Mouse (Mus musculus) CH12.LX (cell line): ENCODE data around the gene Bola3. TPM values are rescaled to one million over a fixed set of nuclear protein-coding genes. Genes with fewer than 3 reads are reported as not detected.

Experiments
- DNase-seq: peaks from one replicate; pipeline ENCODE4 v3.0.0-alpha.2; 2013; ENCODE audit errors: extremely low read depth
- H3K27ac ChIP-seq: 2 replicates; pipeline ENCODE4 v1.5.1; 2012; ENCODE audit warnings: low read depth, mild to moderate bottlenecking, control low read depth, moderate library complexity; ENCODE audit not compliant: insufficient read depth
- H3K27me3 ChIP-seq: replicated peaks from 2 replicates; pipeline ENCODE3; 2012; ENCODE audit warnings: inconsistent platforms
- H3K36me3 ChIP-seq, 2 experiments: replicated peaks in 1 of 2; 2 replicates each; pipeline versions ENCODE3 to v1.6.1; 2012; ENCODE audit warnings: inconsistent platforms in 1 of 2, low read length in 1 of 2, mild to moderate bottlenecking in 1 of 2, mixed read lengths in 1 of 2, moderate library complexity in 1 of 2; ENCODE audit not compliant: control insufficient read depth in 1 of 2, insufficient read depth in 1 of 2
- H3K4me1 ChIP-seq, 2 experiments: 2 replicates each; pipeline ENCODE4 v1.6.1; 2012; ENCODE audit warnings: inconsistent platforms in 1 of 2, moderate library complexity in 1 of 2; ENCODE audit not compliant: insufficient read depth in 2 of 2, control insufficient read depth in 1 of 2
- H3K4me2 ChIP-seq: 2 replicates; pipeline ENCODE4 v1.6.1; 2012; ENCODE audit warnings: low read depth, mild to moderate bottlenecking, control low read depth; ENCODE audit not compliant: poor library complexity, insufficient read depth, severe bottlenecking
- H3K4me3 ChIP-seq, 3 experiments: fragments of 150-350 bp in 1 of 3; sonication (generic) in 1 of 3; replicated peaks in 1 of 3; 2 replicates each; pipeline versions ENCODE3 to v1.5.1; 2011 to 2012; ENCODE audit warnings: low read depth in 2 of 3, low read length in 2 of 3, mild to moderate bottlenecking in 2 of 3, moderate library complexity in 2 of 3, control low read depth in 1 of 3, improper control_type of control experiment in 1 of 3, inconsistent platforms in 1 of 3, mixed read lengths in 1 of 3; ENCODE audit not compliant: poor library complexity in 1 of 3
- H3K79me2 ChIP-seq: replicated peaks from 2 replicates; pipeline ENCODE4 v1.6.1; 2012; ENCODE audit warnings: mild to moderate bottlenecking, moderate library complexity; ENCODE audit not compliant: control insufficient read depth, poor library complexity, insufficient read depth, severe bottlenecking; ENCODE audit errors: extremely low read depth
- H3K9ac ChIP-seq: 2 replicates; pipeline ENCODE4 v1.6.1; 2012; ENCODE audit warnings: low read depth, mild to moderate bottlenecking, control low read depth, moderate library complexity; ENCODE audit not compliant: insufficient read depth
- H3K9me3 ChIP-seq: replicated peaks from 2 replicates; pipeline ENCODE3; 2012; ENCODE audit warnings: low read length, inconsistent platforms, mixed read lengths
- BHLHE40 ChIP-seq: IDR thresholded peaks from 2 replicates; pipeline ENCODE4 v1.6.1; 2011; ENCODE audit warnings: mild to moderate bottlenecking, low read depth, low read length, improper control_type of control experiment
- CHD2 ChIP-seq: IDR thresholded peaks from 2 replicates; pipeline ENCODE4 v1.6.1; 2011; ENCODE audit warnings: low read length, improper control_type of control experiment
- CTCF ChIP-seq, 2 experiments: IDR thresholded peaks in 1 of 2; conservative IDR thresholded peaks in 1 of 2; 2 replicates each; pipeline ENCODE4 v1.5.1; 2011 to 2012; ENCODE audit warnings: low read depth in 2 of 2, low read length in 2 of 2, improper control_type of control experiment in 1 of 2, inconsistent platforms in 1 of 2, mild to moderate bottlenecking in 1 of 2, moderate library complexity in 1 of 2
- EP300 ChIP-seq: IDR thresholded peaks from 2 replicates; pipeline ENCODE4 v1.6.1; 2011; ENCODE audit warnings: low read length, improper control_type of control experiment
- GABPA ChIP-seq: IDR thresholded peaks from 2 replicates; pipeline ENCODE4 v1.6.1; 2012; ENCODE audit warnings: low read depth, low read length, improper control_type of control experiment, inconsistent platforms; ENCODE audit not compliant: insufficient replicate concordance
- HCFC1 ChIP-seq: IDR thresholded peaks from 2 replicates; pipeline ENCODE4 v1.6.1; 2012; ENCODE audit warnings: low read depth, mild to moderate bottlenecking, inconsistent platforms, low read length, improper control_type of control experiment
- IRF4 ChIP-seq: IDR thresholded peaks from 2 replicates; pipeline ENCODE4 v1.6.1; 2014; ENCODE audit warnings: low read depth, mild to moderate bottlenecking, inconsistent platforms, low read length, improper control_type of control experiment
- JUND ChIP-seq: conservative IDR thresholded peaks from 2 replicates; pipeline ENCODE4 v1.6.1; 2011; ENCODE audit warnings: low read depth, low read length, improper control_type of control experiment
- KAT2A ChIP-seq: IDR thresholded peaks from 2 replicates; pipeline ENCODE4 v1.6.1; 2012; ENCODE audit warnings: low read length, improper control_type of control experiment, inconsistent platforms; ENCODE audit not compliant: insufficient replicate concordance
- MAFK ChIP-seq: IDR thresholded peaks from 2 replicates; pipeline ENCODE4 v1.6.1; 2011; ENCODE audit warnings: low read length, improper control_type of control experiment; ENCODE audit not compliant: insufficient replicate concordance
- MAZ ChIP-seq: IDR thresholded peaks from 2 replicates; pipeline ENCODE4 v1.6.1; 2012; ENCODE audit warnings: low read depth, mild to moderate bottlenecking, inconsistent platforms, low read length, improper control_type of control experiment, moderate library complexity
- MEF2A ChIP-seq: IDR thresholded peaks from 2 replicates; pipeline ENCODE4 v1.6.1; 2014; ENCODE audit warnings: low read depth, mild to moderate bottlenecking, inconsistent platforms, low read length, improper control_type of control experiment, borderline replicate concordance
- MXI1 ChIP-seq: IDR thresholded peaks from 2 replicates; pipeline ENCODE4 v1.6.1; 2011; ENCODE audit warnings: mild to moderate bottlenecking, low read depth, low read length, improper control_type of control experiment
- NRF1 ChIP-seq: IDR thresholded peaks from 2 replicates; pipeline ENCODE4 v1.6.1; 2014; ENCODE audit warnings: low read depth, mild to moderate bottlenecking, inconsistent platforms, low read length, improper control_type of control experiment, moderate library complexity
- POLR2A ChIP-seq: IDR thresholded peaks from 2 replicates; pipeline ENCODE4 v1.6.1; 2011; ENCODE audit warnings: low read depth, mild to moderate bottlenecking, improper control_type of control experiment, low read length
- POLR2AphosphoS2 ChIP-seq: IDR thresholded peaks from 2 replicates; pipeline ENCODE4 v1.6.1; 2011; ENCODE audit warnings: low read depth, low read length, improper control_type of control experiment
- RAD21 ChIP-seq: IDR thresholded peaks from 2 replicates; pipeline ENCODE4 v1.6.1; 2011; ENCODE audit warnings: low read depth, mild to moderate bottlenecking, low read length, improper control_type of control experiment, moderate library complexity
- RCOR1 ChIP-seq: conservative IDR thresholded peaks from 2 replicates; pipeline ENCODE4 v1.6.1; 2012; ENCODE audit warnings: low read depth, mild to moderate bottlenecking, inconsistent platforms, low read length, improper control_type of control experiment
- TCF12 ChIP-seq: IDR thresholded peaks from 2 replicates; pipeline ENCODE4 v1.6.1; 2014; ENCODE audit warnings: low read depth, mild to moderate bottlenecking, inconsistent platforms, low read length, improper control_type of control experiment
- UBTF ChIP-seq: IDR thresholded peaks from 2 replicates; pipeline ENCODE4 v1.6.1; 2012; ENCODE audit warnings: low read depth, mild to moderate bottlenecking, inconsistent platforms, low read length, improper control_type of control experiment, moderate library complexity
- USF1 ChIP-seq: IDR thresholded peaks from 2 replicates; pipeline ENCODE4 v1.6.1; 2014; ENCODE audit warnings: low read depth, mild to moderate bottlenecking, inconsistent platforms, low read length, improper control_type of control experiment
- USF2 ChIP-seq: conservative IDR thresholded peaks from 2 replicates; pipeline ENCODE4 v1.6.1; 2011; ENCODE audit warnings: low read depth, low read length, improper control_type of control experiment
- ZC3H11A ChIP-seq: IDR thresholded peaks from 2 replicates; pipeline ENCODE4 v1.6.1; 2012; ENCODE audit warnings: low read depth, mild to moderate bottlenecking, inconsistent platforms, low read length, improper control_type of control experiment
- ZMIZ1 ChIP-seq: IDR thresholded peaks from 2 replicates; pipeline ENCODE4 v1.6.1; 2012; ENCODE audit warnings: low read depth, mild to moderate bottlenecking, inconsistent platforms, low read length, improper control_type of control experiment
- ZNF384 ChIP-seq: IDR thresholded peaks from 2 replicates; pipeline ENCODE4 v1.6.1; 2012; ENCODE audit warnings: low read depth, low read length, improper control_type of control experiment, inconsistent platforms
- dilution Hi-C: fragments of 300-500 bp; cut with MboI; formaldehyde crosslinking; loops from 2 replicates; pipeline ENCODE4 v1.14.3; 2020; ENCODE audit warnings: low sequenced_read_pairs; ENCODE audit not compliant: extremely low pct_unique_long_range_greater_than_20kb, extremely low pct_ligation_motif_present
- in situ Hi-C: fragments of 300-500 bp; cut with MboI; formaldehyde crosslinking; loops from 3 replicates; pipeline ENCODE4 v1.14.3; 2019; ENCODE audit warnings: low sequenced_read_pairs, low pct_ligation_motif_present, low pct_unique_long_range_greater_than_20kb, mixed read lengths
- polyA plus RNA-seq: library from polyadenylated mRNA; unstranded; fragments of >175 nt; gene quantifications from 2 replicates; pipeline ENCODE4 v1.2.1, GENCODE M21; 2012; ENCODE audit warnings: low read depth; ENCODE audit not compliant: insufficient read length
- total RNA-seq, 2 experiments: library from RNA; depleted of rRNA; stranded (reverse); fragments of 300-350 nt in 1 of 2; fragments of >200 nt in 1 of 2; gene quantifications; 2 replicates each; pipeline ENCODE4 v1.2.3; 2012 to 2014

The Bola3 gene
- total and polyA plus RNA-seq, 3 experiments: 35.3 to 223 (median 60.5) TPM

GRCm38 (mm10) chr6:83301294-83301693 is 47.7 kb upstream of the Bola3 start:
- no peak overlapping the region for H3K4me2 ChIP-seq
- no peak overlapping the region for H3K9ac ChIP-seq
- in situ Hi-C loops (no loop called here), dilution Hi-C loops (no loop called here)
- H3K4me3 ChIP-seq: no peak overlapping the region
- H3K4me1 ChIP-seq: no peaks in the 10 kb centered on the region
- TF ChIP-seq TCF12 (no peak), USF1 (no peak), POLR2AphosphoS2 (no peak), ZC3H11A (no peak), MXI1 (no peak), JUND (no peak), MEF2A (no peak), HCFC1 (no peak), BHLHE40 (no peak), USF2 (no peak), UBTF (no peak), RCOR1 (no peak), MAFK (no peak), ZNF384 (no peak), POLR2A (no peak), RAD21 (no peak), CTCF (conservative IDR thresholded peaks at IDR 0.05 in 1 of 2, IDR thresholded peaks at IDR 0.05 in 1 of 2; ENCODE audit: low read depth in 2 of 2, low read length in 2 of 2) (no peak), MAZ (no peak), IRF4 (no peak), GABPA (no peak)
- no peak overlapping the region for H3K27ac ChIP-seq
- no peaks in the 10 kb centered on the region for H3K9me3 ChIP-seq
- no peaks in the 10 kb centered on the region for H3K79me2 ChIP-seq
- H3K27me3 ChIP-seq: no peaks in the 10 kb centered on the region
- peaks cover 30 to 45% of the 10 kb centered on the region in 2 experiments for H3K36me3 ChIP-seq
- no peak for DNase-seq

- H3K9ac ChIP-seq: no peak overlapping the region
- in situ Hi-C loops: no loop called here
These were observed 46.7 kb upstream of the Bola3 start for GRCm38 (mm10) chr6:83302264-83302663.

More at GRCm38 (mm10) chr6:83302264-83302663, 46.7 kb upstream of the Bola3 start:
- Histone ChIP-seq H3K36me3 (peaks cover 40 to 54% of the 10 kb centered on the region in 2 experiments), H3K4me1 (no peaks in the 10 kb centered on the region), H3K27me3 (no peaks in the 10 kb centered on the region), H3K27ac (no peak overlapping the region), H3K79me2 (no peaks in the 10 kb centered on the region), H3K9me3 (no peaks in the 10 kb centered on the region), H3K4me2 (no peak overlapping the region), H3K4me3 (no peak overlapping the region)
- DNase-seq: no peak
- peak; percentile 33; the same call in 1 of the 2 replicates for TF ChIP-seq ZMIZ1
- no peak for TF ChIP-seq NRF1
- TF ChIP-seq POLR2AphosphoS2: 0 out of 2 replicates have a peak, but pooled peaks have one; percentile 2
- TF ChIP-seq GABPA: no peak
- TF ChIP-seq KAT2A: no peak
- no peak for TF ChIP-seq EP300
- TF ChIP-seq TCF12: no peak
- no peak for TF ChIP-seq CHD2
- dilution Hi-C loops: no loop called here
